Mouse (Mus musculus) heart, postnatal 0 days (tissue): Measurements from ENCODE around the gene App. TPM values are rescaled to one million over a fixed set of nuclear protein-coding genes. Genes with fewer than 3 reads are reported as not detected.

Experiments
- ATAC-seq: fragments of 200-750 bp; cut with Nextera tagmentation; 2 replicates; pipeline ENCODE4 v1.8.0; 2017; ENCODE audit warnings: low read depth, moderate number of reproducible peaks, moderate library complexity; ENCODE audit not compliant: insufficient read depth
- DNase-seq: peaks from one replicate; pipeline ENCODE4 v3.0.0-alpha.2; 2016; ENCODE audit warnings: low spot score
- H3K27ac ChIP-seq: fragments of 300-500 bp; sonication (generic); 2 replicates; pipeline ENCODE4 v1.5.1; 2014; ENCODE audit warnings: low read depth, mild to moderate bottlenecking
- H3K27me3 ChIP-seq: fragments of 300-500 bp; sonication (generic); 2 replicates; pipeline ENCODE4 v1.6.1; 2014; ENCODE audit warnings: low read length, mixed read lengths; ENCODE audit not compliant: control insufficient read depth, insufficient read depth
- H3K36me3 ChIP-seq: fragments of 300-500 bp; sonication (generic); replicated peaks from 2 replicates; pipeline ENCODE4 v1.6.1; 2014; ENCODE audit warnings: low read length, mixed read lengths; ENCODE audit not compliant: control insufficient read depth, insufficient read depth
- H3K4me1 ChIP-seq: fragments of 300-500 bp; sonication (generic); 2 replicates; pipeline ENCODE4 v1.6.1; 2014; ENCODE audit warnings: antibody characterized with exemption; ENCODE audit not compliant: control insufficient read depth, insufficient read depth
- H3K4me2 ChIP-seq: fragments of 300-500 bp; sonication (generic); 2 replicates; pipeline ENCODE4 v1.6.1; 2014; ENCODE audit warnings: low read depth, mild to moderate bottlenecking, low read length, moderate library complexity
- H3K4me3 ChIP-seq: fragments of 300-500 bp; sonication (generic); 2 replicates; pipeline ENCODE4 v1.5.1; 2014; ENCODE audit warnings: low read depth, low read length
- H3K9ac ChIP-seq: fragments of 300-500 bp; sonication (generic); replicated peaks from 2 replicates; pipeline ENCODE4 v1.6.1; 2014; ENCODE audit warnings: low read depth, low read length, mixed read lengths
- H3K9me3 ChIP-seq: fragments of 300-500 bp; sonication (generic); replicated peaks from 2 replicates; pipeline ENCODE4 v1.6.1; 2016; ENCODE audit warnings: low read length; ENCODE audit not compliant: control insufficient read depth
- CTCF ChIP-seq: IDR thresholded peaks from 2 replicates; pipeline ENCODE4 v1.5.1; 2016; ENCODE audit warnings: antibody characterized with exemption, control low read depth, low read depth
- EP300 ChIP-seq: IDR thresholded peaks from 2 replicates; pipeline ENCODE4 v1.6.1; 2016; ENCODE audit warnings: antibody characterized with exemption, low read depth
- WGBS: fragments of 180-500 bp; shearing (Covaris S2); extraction: QIAGEN DNeasy Blood & Tissue Kit; methylation state at CpG from one replicate; pipeline ENCODE4 v1.1.7; 2014; 5-methylcytosine and 5-hydroxymethylcytosine counted together
- polyA plus RNA-seq: library from polyadenylated mRNA; unstranded; fragments of >200 nt; fragmentation: Nextera tagmentation; extraction: Ambion mirVana; gene quantifications from 2 replicates; pipeline ENCODE4 v1.2.1, GENCODE M21; 2015
- total RNA-seq: library from RNA; depleted of rRNA; stranded (reverse); fragments of >200 nt; gene quantifications from 2 replicates; pipeline ENCODE4 v1.2.3, GENCODE M21; 2014; ENCODE audit warnings: low replicate concordance

App gene
- total and polyA plus RNA-seq, 2 experiments from 2014 or later, result 122 to 139 TPM

GRCm38 (mm10) chr16:84916772-84917171, 256.8 kb downstream of the App start:
- Histone ChIP-seq H3K27me3 (no peaks in the 10 kb centered on the region), H3K4me1 (no peaks in the 10 kb centered on the region), H3K4me3 (no peak overlapping the region), H3K4me2 (no peak overlapping the region), H3K36me3 (no peaks in the 10 kb centered on the region), H3K9me3 (no peaks in the 10 kb centered on the region), H3K9ac (no peak overlapping the region), H3K27ac (no peak overlapping the region)
- no peak for ATAC-seq
- DNase-seq, result no peak
- WGBS, result 81% methylated on average over 3 of the region's 3 CpGs
- no peak for TF ChIP-seq CTCF
- no peak for TF ChIP-seq EP300

- H3K4me1 ChIP-seq, result no peaks in the 10 kb centered on the region
- H3K36me3 ChIP-seq, result no peaks in the 10 kb centered on the region
- TF ChIP-seq CTCF, result no peak
- no peak for TF ChIP-seq EP300
- no peak overlapping the region for H3K4me2 ChIP-seq
- no peaks in the 10 kb centered on the region for H3K27me3 ChIP-seq
- H3K9ac ChIP-seq, result no peak overlapping the region
- DNase-seq (no peak), ATAC-seq (no peak)
- H3K4me3 ChIP-seq, result no peak overlapping the region
- 83% methylated on average over 8 of the region's 8 CpGs for WGBS
- H3K27ac ChIP-seq, result no peak overlapping the region
- no peaks in the 10 kb centered on the region for H3K9me3 ChIP-seq
Observed at GRCm38 (mm10) chr16:84911477-84912165, 261.9 kb downstream of the App start.

- 79% methylated on average over 4 of the region's 4 CpGs for WGBS
- Histone ChIP-seq H3K9me3 (no peaks in the 10 kb centered on the region), H3K27ac (no peak overlapping the region), H3K4me3 (no peak overlapping the region), H3K36me3 (no peaks in the 10 kb centered on the region), H3K4me1 (no peaks in the 10 kb centered on the region), H3K27me3 (no peaks in the 10 kb centered on the region), H3K4me2 (no peak overlapping the region), H3K9ac (no peak overlapping the region)
- DNase-seq (no peak), ATAC-seq (no peak)
- TF ChIP-seq EP300, result no peak
- TF ChIP-seq CTCF, result no peak
Observed at GRCm38 (mm10) chr16:84902995-84903394, 270.6 kb downstream of the App start.
